Mouse (Mus musculus) WW6 (cell line): ENCODE results near the gene Mrps17.
"Not testable (repeated sequence)": the region's sequence is repeated elsewhere in the genome, so short reads cannot be mapped to it uniquely, and the experiment has no call there.

ENCODE experiments used
- DNase-seq: peaks from one replicate; pipeline ENCODE4 v3.0.0-alpha.2; 2013; ENCODE audit warnings: low read depth, low spot score

The Mrps17 gene

DNA sequence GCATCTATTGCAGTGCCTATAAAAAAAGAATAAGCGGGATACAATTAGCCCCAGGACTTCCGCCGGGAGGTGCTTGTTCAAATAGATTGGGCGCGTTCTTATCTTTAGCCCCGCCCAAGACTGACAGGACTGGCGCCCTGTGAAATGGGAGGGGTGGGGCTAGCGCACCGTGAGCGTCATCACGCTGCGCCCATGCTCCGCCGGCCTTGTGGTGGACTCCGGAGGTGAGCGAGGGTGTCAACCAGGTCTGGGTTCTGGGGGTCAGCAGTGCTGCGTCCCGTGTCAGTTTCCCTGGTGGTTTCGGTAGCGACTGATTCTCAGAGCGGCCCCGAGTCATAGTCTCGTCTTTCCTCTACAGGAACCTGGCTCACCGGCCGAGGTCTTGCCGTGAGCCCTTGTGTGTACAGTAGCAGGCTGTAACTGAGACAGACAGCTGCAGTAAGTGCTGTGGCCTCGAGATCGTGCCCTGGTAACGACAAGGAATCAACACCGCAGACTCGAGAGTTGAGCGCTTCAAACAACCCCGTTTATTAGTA, at the start of gene Mrps17:
Gene Mrps17 (plus strand): TSS at position 172 of the 536 bp plus-strand sequence.
- peak; percentile 86 for DNase-seq

DNA sequence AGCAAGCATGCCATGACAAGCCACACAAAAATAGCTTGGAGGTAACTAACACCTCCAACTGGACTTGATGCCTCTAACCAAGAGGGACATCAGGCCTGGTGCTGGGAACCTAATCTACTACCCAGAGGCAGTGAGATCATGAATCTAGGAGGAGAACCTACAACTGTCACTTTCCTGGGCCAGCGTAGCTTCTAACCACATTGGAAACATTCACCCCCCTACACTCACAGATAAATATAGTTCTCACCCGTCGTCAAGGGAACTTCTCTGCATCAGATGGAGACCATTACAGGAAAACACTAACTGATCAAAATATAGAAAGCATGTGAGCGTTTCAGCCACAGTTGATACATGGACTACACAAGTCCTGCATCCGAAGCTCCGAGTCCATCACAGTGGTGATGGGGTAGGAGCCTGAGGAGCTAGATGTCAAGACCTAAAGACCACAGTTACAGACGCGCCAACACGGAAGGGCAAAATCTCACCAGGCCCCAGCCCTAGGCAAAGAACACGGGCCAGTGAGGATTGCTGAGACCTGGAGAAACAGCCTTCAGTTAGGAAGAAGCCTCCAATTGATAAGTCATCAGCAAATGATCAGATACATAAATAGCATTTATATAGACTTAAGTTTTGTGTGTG, 48.9 kb upstream of the Mrps17 start:
- no peak for DNase-seq

DNA sequence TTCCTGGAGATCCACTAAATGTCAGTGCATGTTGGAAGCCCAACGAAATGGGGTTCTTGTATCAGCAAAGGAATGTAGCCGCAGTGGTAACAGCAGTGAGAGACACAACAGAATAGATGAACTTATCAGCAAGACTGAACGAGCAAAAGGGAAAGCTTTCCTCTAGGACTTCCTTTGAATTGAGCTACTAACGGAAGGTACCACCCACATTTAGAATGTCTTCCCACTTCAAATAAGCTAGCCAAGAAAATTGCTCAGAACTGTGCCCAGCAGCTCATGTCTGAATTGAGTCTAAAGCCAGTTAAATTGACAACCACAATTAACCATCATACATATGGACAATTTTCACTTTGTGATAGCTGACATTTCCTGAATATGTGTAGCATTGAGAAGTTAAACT, 47.4 kb upstream of the Mrps17 start:
- DNase-seq = no peak

DNA sequence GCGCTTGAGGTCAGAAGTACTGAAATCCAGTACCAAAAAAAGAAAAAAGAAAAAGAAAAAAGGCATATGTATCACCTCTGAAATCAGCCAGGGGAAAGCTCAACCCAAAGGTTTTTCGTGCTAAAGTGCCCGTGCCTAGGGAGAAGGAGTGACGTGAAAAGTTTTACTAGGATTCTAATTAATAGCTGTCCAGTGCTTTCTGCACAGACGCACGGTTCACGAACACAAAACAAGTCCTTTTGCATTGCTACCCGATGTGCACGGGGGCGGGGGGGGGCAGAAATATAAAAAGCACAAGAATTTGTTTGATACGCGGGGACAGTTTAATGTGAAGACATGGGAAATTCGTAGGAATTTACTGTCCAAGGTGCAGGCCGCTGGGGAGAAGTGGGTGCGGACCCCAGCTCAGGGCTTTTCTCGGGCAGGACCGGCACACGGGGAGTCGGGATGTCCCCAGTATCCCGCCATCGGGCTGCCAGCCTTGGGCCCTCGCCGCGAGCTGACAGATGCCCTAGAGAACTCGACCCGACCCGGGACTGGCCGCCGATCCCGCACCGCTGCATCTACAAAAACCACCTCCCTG, 45.8 kb upstream of the Mrps17 start:
- DNase-seq = no peak

DNA sequence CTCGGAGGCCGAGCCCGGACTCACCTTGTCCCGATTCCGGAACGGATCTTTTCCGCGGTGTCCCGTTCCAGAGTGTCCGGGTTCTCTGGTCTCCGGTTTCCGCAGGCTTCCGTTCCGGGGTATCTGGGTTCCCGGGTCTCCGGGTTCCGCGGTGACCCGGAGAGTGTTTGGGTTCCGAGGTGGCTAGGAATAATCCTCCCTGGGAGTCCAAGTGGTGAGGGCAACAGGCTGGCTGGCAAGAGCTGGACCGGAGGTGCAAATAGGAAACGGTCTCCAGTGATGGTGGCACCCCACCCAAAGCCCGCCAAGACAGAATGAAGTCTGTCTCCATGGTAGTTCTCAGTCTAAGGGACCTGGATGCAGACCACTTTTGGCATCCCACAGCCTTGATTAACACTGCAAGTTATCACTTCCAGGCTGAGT, 45.2 kb upstream of the Mrps17 start, which contains the start of gene Zfp11:
Gene Zfp11 (minus strand): TSS at position 64 of the 423 bp plus-strand sequence.
- DNase-seq = peak; percentile 50

DNA sequence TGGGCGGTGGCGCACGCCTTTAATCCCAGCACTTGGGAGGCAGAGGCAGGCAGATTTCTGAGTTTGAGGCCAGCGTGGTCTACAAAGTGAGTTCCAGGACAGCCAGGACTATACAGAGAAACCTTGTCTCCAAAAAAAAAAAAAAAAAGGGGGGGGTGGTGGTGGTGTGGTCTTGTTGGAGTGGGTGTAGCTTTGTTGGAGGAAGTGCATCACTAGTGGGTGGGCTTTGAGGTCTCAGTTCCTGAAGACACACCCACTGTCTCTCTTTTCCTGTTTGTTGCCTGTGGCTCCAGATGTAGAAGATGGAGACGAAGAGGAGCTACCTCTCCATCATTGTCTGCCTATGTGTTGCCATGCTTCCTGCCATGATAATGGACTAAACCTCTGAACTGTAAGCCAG, 30.2 kb upstream of the Mrps17 start:
- DNase-seq = not testable (repeated sequence)

DNA sequence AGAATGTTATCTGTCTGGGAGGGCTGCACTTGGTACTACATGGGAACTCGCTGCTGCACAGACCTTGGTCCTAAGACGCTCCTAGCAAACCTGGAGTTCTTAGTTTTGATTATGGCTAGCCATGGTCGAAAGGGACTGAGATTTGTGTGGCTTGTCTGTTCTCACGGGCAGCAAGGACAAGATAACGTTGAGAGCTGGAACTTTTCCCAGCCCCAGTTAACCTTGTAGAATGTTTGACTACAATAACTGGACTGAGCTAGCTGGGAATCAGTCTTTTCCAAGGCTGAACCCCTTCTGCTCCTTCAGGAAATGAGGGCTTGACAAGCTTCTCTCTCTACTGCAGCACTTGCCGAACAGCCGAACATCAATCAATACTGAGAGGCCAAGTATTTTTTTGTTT, 27.7 kb upstream of the Mrps17 start:
- no peak for DNase-seq

DNA sequence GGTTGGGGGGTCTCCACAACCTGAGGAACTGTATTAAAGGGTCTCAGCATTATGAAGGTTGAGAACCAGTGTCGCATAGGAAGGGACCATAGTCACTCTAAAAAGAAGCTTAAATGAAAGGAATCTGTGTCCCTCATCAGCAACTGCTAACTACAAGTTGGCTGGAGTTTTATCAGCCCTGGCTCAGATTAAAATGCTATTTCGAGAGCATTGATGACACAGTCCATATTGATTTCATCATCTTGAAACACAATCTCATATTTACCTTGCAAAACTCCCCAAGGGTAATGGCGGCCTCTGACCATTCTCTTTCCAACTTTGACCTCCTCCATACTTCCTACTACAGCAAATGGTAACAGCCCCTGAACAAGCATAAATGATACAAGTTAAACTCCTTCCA, 24.8 kb upstream of the Mrps17 start:
- no peak for DNase-seq

DNA sequence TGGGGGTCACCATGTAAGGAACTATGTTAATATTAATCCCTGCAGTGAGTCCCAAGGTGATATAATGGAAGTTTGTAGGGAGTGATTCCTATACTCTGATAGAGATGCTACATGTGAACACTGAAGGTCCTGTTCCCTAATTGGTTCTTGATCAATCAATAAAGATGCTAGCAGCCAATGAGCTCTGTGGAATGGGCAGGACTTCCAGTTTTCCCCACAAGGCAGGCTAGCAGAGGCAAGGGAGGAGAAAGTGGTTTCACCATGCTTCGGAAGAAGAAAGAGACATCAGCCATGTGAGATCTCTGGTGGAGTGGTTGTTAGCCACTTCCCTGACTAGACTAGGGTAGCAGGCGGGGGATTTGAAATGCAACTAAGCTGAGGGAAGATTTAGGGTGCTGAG, 14.8 kb upstream of the Mrps17 start:
- no peak for DNase-seq

DNA sequence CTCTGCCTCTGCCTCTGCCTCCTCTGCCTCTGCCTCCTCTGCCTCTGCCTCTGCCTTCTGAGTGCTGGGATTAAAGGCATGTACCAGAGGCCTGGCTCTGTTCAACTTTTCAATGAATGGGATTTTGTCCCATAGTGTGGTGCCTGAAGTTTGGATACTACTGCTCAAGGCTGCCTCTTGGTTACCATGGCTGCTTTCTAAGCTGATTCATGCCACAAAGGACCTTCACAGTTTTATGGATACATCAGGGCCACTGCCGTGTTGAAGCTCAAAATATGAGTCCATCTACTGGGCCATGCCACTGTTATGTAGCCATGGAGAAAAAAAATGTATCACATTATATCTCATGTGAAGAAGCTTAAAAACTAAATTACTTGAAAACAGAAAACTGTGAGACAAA, 13.6 kb upstream of the Mrps17 start:
- DNase-seq = no peak

DNA sequence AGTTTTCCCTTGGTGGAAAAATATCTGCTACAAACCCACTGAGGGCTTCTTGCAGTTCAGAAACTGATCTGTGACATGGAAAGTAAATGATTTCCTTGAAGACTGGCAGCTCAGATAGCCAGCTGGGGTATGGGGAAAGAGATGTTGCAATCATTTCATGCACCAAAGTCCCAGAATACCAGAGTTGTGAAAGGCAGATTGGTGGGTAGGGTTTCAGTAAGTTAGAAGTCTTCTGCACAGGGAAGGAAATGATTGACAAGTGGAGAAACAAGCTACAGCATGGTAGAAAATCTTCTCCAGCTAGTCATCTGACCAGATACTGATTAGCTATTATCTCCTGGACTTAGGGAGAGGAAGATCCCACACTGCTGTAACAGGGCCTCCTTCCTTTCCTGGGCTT, 11.9 kb upstream of the Mrps17 start:
- DNase-seq = no peak

DNA sequence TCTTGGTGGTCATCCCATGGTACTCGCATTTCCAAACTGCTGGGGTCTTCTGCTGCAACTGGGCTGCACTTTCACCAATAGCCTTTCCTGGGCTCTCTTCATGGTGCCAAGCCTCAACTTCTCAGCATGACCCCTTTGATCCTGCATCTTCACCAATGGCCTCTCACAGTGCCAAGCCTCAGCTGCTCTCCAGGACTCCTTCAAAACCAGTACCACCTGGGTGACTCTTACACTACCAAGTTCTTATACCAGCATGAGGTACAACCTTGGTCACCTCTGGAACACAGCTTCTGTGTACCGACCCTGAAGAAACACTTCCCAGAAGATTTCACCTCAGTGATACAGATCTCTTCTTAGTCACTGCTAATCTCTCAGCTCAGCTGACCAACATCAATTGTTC, 6.9 kb upstream of the Mrps17 start, which contains the start of gene Sept14:
Gene Sept14 (minus strand): TSS at position 101 of the 400 bp plus-strand sequence.
- DNase-seq = no peak

DNA sequence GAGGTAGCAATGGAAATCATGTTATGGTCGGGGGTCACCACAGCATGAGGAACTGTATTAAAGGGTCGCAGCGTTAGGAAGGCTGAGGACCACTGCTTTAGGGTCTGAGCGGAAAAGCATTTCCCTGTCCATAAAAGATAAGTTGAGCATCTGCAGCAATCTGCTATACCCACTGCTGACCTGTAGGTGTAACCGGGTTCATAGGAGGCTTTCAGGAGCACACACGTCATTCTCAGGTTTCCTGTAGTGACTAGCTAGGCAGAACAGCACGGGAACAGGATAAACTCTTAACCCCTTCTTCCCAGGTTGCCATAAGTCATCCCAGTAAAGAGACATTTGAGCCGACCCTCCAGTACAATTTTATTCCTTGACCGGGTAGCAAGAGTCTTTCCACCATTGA, 1.7 kb downstream of the Mrps17 start:
- no peak for DNase-seq

DNA sequence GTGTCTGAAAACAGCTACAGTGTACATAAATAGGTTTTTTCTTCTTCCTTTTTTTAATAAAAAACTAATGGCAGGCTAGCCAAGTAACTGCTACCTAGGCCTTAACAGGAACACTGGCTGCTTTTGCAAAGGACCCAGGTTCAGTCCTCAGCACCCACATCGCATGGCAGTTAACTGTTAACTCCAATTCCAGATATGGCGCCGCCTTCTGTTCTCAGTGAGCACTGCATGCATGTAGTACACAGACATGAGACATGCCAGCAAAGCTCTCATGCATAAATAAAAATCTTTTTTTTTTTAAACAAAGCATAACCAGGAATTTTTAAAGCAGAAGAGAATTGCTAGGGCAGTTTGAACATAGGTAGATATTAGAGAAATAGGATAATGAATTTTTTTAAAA, 4.9 kb downstream of the Mrps17 start:
- no peak for DNase-seq

DNA sequence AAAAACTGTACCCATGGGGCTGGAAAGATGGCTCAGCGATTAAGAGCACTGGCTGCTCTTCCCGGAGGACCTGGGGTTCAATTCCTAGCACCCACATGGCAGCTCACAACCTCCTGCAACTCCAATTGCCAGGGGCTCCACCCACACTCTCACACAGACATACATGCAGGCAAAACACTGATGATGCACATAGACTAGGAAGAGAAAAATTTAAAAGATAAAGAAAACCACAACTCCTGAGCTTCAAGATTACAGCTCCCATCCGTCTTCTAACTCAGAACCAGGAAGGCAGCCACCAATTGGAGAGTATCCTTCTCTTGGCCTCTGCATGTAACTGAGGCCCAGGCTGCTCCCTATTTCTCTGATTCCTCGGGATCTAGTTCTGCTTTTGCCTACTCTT, 9.0 kb downstream of the Mrps17 start:
- no peak for DNase-seq

DNA sequence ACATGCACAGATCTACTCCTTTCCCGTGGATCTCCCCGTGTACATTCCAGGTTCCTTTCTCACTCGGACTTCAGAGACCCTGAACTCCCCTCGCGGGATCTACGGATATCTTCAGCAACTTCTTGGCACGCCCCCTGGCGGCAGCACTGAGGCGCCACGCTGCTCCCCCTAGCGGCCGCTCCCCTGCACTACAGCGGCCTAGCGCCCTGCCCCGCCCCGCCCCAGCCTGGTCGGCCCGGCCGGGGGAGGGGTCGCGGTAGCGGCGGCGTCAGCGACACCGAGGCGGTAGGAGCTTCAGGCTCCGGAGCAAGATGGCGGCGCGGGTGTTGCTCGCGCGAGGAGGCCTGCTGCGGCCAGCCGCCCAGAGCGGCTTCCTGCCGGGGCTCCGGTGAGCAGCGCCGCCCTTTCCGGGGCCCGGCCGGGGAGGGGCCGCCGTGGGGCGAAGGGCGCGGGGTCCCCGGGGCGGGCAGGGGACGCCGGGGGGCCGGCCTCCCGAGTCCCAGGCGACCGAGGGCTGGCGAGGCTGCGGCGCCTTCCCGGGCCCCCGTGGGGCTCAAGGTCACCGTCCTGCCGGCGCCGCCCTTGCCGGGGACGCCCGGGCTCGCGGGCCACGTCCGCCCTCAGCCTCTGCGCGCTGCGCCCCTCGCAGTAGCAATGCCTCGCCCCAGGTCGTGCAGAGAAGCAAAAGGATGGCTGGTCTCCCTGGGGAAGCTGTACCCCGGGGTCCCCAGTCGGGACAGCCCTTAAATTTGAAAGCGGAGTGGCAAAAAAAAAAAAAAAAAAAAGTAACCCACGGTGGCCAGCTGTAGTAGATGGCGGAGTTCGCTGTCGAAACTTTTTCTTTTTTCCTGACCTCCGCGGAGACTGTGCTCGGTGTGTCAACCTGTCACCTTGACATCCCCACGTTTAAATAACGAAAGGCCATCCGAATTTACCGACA, 9.8 kb downstream of the Mrps17 start, which contains the start of gene Nipsnap2:
Gene Nipsnap2 (plus strand): TSS at position 230 of the 940 bp plus-strand sequence.
- peak; percentile 71 for DNase-seq

DNA sequence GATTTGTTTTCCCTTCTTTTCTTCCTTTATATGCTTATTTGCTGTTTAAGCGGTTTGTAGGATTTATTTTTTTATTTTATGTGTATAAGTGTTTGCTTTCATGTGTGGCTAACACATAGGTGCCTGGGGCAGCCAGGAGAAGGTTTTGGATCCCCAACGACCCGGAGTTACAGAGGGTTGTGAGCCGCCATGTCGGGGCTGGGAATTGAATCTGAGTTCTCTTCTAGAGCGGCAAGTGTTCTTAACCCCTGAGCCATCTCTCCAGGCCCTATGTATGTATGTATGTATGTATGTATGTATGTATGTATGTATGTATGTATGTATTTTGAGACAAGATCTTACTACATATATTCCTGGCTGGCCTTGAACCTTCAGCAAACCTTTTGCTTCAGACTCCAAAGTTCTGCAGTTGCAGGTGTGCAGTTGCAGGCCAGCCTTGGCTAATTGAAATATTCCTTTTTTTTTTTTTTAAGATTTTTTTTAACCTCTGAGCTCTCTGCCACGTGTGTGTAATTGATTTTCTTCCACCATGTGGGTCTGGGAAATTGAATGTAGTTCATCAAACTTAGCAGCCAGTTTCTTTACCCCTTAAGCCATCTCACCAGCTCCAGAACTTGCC, 10.6 kb downstream of the Mrps17 start:
- no peak for DNase-seq

DNA sequence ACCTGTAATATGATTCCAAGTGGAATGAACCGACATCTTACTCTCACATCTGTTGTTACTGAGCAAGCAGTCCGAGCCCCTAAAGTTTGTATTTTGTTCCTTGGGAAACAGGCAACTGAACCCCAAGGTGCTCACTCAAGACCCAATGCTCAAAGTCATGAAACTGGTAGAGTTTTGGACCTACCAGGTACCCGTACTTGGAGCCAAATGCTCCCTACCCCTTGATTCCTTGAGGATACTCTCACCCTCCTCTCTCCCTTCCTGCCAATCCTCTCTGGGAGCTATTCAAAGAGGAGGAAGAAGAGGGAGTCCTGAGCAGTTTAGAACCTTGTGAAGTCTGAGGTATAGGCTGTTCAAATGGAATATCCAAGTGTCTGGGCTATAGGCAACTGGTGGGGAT, 11.5 kb downstream of the Mrps17 start:
- no peak for DNase-seq

DNA sequence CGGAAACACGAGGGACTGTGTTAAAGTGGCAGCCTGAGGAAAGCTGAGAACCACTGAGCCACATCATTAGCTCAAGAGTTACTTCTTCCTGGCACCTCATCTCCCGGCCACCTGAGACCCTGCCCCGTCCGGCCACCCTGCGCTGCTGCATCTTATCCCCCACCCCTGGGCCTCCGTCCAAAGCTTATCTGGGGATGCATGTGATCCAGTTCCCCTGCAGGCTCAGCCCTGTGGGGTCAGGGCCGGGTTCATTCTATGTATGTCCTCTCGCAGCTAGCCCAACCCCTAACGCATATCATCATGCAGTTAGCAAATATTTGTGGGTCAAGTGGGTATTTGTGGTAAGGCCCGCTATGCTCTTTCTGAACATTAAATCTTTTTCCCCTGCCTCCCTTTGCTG, 14.0 kb downstream of the Mrps17 start:
- no peak for DNase-seq

DNA sequence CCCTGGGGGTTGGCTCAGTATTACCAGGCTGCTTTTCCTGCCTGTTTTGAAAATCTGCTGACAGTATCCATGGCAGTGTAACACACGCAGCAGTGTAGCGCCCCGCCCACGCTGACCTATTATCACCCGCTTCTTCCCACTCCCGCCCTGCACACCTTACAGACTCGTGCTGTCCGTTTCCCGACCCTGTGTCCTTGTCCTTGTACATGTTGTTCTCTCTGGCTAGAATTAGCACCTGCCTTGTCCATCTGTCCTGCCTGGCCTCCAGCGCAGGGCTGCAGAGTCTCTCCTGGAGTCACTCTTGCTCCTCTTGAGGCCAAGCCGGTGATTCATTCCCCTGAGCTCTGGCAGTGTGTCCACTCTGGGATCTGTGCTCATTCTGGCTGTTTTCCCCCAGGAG, 15.0 kb downstream of the Mrps17 start:
- DNase-seq = no peak

DNA sequence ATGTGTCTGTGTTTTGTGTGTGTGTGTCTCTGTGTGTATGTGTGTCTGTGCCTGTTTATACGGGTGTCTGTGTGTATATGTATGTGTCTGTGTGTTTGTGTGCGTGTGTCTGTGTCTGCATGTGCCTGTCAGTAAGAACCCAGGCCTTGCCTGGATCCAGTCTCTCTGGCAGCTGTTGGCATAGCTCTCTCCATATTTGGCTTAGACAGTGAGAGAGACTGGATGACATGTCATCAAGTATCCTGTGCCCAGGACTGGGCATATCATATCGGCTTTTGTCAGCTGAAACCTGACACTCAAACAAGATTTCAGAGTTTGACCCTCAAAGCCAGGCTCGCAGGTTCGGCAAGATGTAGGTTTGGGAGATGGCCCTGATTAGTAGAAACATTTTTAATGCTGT, 15.7 kb downstream of the Mrps17 start:
- DNase-seq = no peak

DNA sequence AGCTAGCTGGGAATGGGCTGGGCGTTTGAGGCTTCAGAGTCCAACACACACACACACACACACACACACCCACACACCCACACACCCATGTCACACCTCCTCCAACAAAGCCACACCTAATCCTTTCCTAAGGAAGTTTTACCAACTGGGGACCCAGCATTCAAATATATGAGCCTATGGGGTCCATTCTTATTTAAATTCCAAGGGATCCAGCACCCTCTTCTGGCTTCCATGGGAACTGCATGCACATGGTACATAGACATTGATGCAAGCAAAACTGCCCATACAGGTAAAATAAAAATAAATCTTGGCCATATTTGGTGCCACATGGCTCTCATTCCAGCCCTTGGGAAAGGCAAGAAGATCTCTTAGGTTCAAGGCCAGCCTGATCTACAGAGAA, 25.7 kb downstream of the Mrps17 start:
- DNase-seq = no peak
